Mouse (Mus musculus) heart, embryonic 14.5 days (tissue): ENCODE measurements around the gene Selenos. TPM values are rescaled to one million over a fixed set of nuclear protein-coding genes. Genes with fewer than 3 reads are reported as not detected.

ENCODE experiments used
- ATAC-seq: fragments of 200-750 bp; cut with Nextera tagmentation; 2 replicates; pipeline ENCODE4 v1.8.0; 2017; ENCODE audit warnings: low read depth, moderate TSS enrichment; ENCODE audit not compliant: insufficient number of reproducible peaks, insufficient read depth, low FRiP score
- H3K27ac ChIP-seq, 2 experiments: fragments of 200-500 bp in 1 of 2; fragments of 300-500 bp in 1 of 2; sonication (generic) in 1 of 2; replicated peaks in 1 of 2; 2 replicates each; pipeline ENCODE4 v1.5.1; 2012 to 2014; ENCODE audit warnings: low read depth in 2 of 2, low read length in 2 of 2, control low read depth in 1 of 2, mild to moderate bottlenecking in 1 of 2, mixed read lengths in 1 of 2; ENCODE audit not compliant: control insufficient read depth in 1 of 2, insufficient read depth in 1 of 2
- H3K27me3 ChIP-seq: fragments of 300-500 bp; sonication (generic); 2 replicates; pipeline ENCODE4 v1.6.1; 2014; ENCODE audit warnings: mild to moderate bottlenecking, low read length, control low read depth; ENCODE audit not compliant: control insufficient read depth, insufficient read depth
- H3K36me3 ChIP-seq: fragments of 300-500 bp; sonication (generic); 2 replicates; pipeline ENCODE4 v1.6.1; 2014; ENCODE audit warnings: mild to moderate bottlenecking, control low read depth, low read length, mixed read lengths; ENCODE audit not compliant: control insufficient read depth, insufficient read depth
- H3K4me1 ChIP-seq, 2 experiments: fragments of 200-500 bp in 1 of 2; fragments of 300-500 bp in 1 of 2; sonication (generic) in 1 of 2; 2 replicates each; pipeline ENCODE4 v1.6.1; 2012 to 2014; ENCODE audit warnings: low read length in 2 of 2, control low read depth in 1 of 2, mixed read lengths in 1 of 2; ENCODE audit not compliant: control insufficient read depth in 2 of 2, insufficient read depth in 2 of 2
- H3K4me2 ChIP-seq: fragments of 300-500 bp; sonication (generic); 2 replicates; pipeline ENCODE4 v1.6.1; 2014; ENCODE audit warnings: mild to moderate bottlenecking, low read length
- H3K4me3 ChIP-seq, 2 experiments: fragments of 200-500 bp in 1 of 2; fragments of 300-500 bp in 1 of 2; sonication (generic) in 1 of 2; 2 replicates each; pipeline ENCODE4 v1.5.1; 2012 to 2014; ENCODE audit warnings: low read length in 2 of 2, mild to moderate bottlenecking in 2 of 2, control low read depth in 1 of 2, low read depth in 1 of 2, moderate library complexity in 1 of 2; ENCODE audit not compliant: control insufficient read depth in 1 of 2, insufficient read depth in 1 of 2
- H3K9ac ChIP-seq: fragments of 300-500 bp; sonication (generic); 2 replicates; pipeline ENCODE4 v1.6.1; 2014; ENCODE audit warnings: mild to moderate bottlenecking, low read length
- H3K9me3 ChIP-seq: fragments of 300-500 bp; sonication (generic); 2 replicates; pipeline ENCODE4 v1.6.1; 2016; ENCODE audit warnings: low read length, control low read depth; ENCODE audit not compliant: control insufficient read depth
- WGBS: fragments of 180-500 bp; shearing (Covaris S2); extraction: QIAGEN DNeasy Blood & Tissue Kit; methylation state at CpG from one replicate; pipeline ENCODE4 v1.1.7; 2014; 5-methylcytosine and 5-hydroxymethylcytosine counted together
- polyA plus RNA-seq: library from polyadenylated mRNA; unstranded; fragments of >200 nt; fragmentation: Nextera tagmentation; extraction: Ambion mirVana; gene quantifications from 2 replicates; pipeline ENCODE4 v1.2.1, GENCODE M21; 2014

Gene Selenos
- polyA plus RNA-seq, 1 experiment from 2014 or later = 66.7 TPM

DNA sequence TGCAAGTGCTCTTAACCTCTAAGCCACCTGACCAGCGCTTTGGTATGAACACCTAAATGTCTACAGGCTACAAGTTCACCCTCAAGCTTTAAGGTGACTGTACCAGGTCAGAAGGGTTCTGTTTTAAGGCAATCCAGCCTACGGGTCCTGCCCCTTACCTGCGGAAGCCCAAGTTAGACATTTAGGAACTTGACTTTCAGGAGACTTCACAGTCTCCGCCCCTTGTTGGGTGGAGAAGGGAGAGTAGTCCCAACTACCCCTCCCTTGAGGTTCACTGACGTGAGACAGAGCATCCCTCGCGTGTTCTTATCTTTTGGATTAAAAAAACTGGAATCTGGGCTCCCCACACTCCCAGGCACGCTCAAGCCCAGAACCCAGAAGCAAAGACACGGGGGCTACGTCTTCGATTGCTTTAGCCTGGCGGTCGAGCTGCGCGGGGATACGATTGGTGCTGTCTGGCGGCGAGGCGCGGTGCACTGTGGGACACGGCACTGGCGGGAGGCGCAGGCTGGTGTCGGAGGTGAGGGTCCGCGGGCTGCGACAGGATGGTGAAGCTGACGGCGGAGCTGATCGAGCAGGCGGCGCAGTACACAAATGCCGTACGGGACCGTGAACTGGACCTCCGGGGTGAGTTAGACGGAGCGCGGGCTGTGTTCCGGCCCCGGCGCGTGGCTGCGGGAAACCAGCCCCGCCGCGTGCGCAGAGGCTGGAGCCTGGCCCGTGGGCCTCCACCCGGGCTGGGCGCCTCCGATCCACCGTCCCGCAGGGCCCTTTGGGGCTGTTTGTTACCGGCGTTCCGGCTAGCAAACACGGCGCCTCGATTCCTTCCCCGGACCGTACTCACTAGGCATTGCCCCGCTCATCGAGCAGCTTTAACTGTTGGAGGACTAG, 19.1 kb upstream of the Selenos start:
- Histone ChIP-seq H3K9ac (peak overlapping the region; percentile 91), H3K4me2 (peak overlapping the region; percentile 92), H3K27ac (peak overlapping the region; percentile 34 to 78), H3K9me3 (no peaks in the 10 kb centered on the region), H3K36me3 (peaks cover 31% of the 10 kb centered on the region), H3K27me3 (no peaks in the 10 kb centered on the region), H3K4me1 (peaks cover 0 to 12% of the 10 kb centered on the region in 2 experiments; a peak in 2 of 4 replicates), H3K4me3 (peak overlapping the region; percentile 68 to 77)
- WGBS = under 1% methylated on average over 64 of the region's 64 CpGs
- ATAC-seq = peak; percentile 89

DNA sequence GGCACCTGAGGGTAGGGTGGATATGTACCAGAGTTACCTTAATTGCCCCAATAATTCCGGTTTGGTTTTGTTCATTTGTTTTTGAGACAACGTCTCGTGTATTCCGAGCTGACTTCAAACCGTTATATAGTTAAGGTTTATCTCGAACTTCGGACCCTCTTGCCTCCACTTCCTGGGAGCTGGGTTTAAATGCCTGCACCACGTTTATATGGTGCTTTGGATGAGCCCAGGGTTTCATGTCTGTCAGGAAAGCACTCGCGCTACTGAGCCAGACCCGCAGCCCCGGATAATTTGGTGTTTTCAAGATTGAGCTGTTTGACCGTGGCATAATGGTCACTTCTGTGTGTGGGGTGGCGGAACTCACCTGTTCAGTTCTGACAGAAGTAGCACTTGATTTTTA, 18.4 kb upstream of the Selenos start:
- H3K27me3 ChIP-seq = no peaks in the 10 kb centered on the region
- H3K4me2 ChIP-seq = peak overlapping the region; percentile 92
- no peak for ATAC-seq
- peak overlapping the region in 1 of 2 experiments; percentile 34; a peak in 1 of 4 replicates for H3K27ac ChIP-seq
- no peaks in the 10 kb centered on the region for H3K9me3 ChIP-seq
- peaks cover 0 to 12% of the 10 kb centered on the region in 2 experiments; a peak in 2 of 4 replicates for H3K4me1 ChIP-seq
- peaks cover 38% of the 10 kb centered on the region for H3K36me3 ChIP-seq
- peak overlapping the region; percentile 91 for H3K9ac ChIP-seq
- peak overlapping the region; percentile 68 to 77 for H3K4me3 ChIP-seq
- 2% methylated on average over 14 of the region's 14 CpGs for WGBS

DNA sequence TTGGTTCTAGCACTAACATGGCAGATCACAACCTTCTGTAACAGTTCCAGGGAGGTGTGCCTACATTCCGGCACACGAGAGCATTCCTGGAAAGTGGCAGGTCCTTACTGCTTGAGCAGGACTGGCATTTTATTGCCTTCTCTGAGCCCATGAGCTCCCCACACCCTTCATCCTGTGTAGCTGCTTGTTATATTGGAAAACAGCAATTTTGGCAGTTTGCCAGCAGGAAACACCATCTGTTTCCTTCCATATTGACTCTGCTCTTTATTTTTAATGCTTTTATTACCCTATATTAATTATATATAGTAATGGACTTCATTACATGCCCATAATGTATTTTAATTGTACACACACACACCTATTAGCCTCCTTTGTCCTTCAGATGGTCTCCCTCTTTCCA, 3.0 kb upstream of the Selenos start:
- Histone ChIP-seq H3K4me3 (no peak overlapping the region), H3K27ac (no peak overlapping the region), H3K9ac (no peak overlapping the region), H3K36me3 (peaks cover 54% of the 10 kb centered on the region), H3K9me3 (no peaks in the 10 kb centered on the region), H3K4me2 (no peak overlapping the region), H3K4me1 (peaks cover 3 to 13% of the 10 kb centered on the region in 2 experiments; a peak in 3 of 4 replicates), H3K27me3 (no peaks in the 10 kb centered on the region)
- ATAC-seq = no peak
- WGBS = 81% methylated on average over 2 of the region's 2 CpGs

DNA sequence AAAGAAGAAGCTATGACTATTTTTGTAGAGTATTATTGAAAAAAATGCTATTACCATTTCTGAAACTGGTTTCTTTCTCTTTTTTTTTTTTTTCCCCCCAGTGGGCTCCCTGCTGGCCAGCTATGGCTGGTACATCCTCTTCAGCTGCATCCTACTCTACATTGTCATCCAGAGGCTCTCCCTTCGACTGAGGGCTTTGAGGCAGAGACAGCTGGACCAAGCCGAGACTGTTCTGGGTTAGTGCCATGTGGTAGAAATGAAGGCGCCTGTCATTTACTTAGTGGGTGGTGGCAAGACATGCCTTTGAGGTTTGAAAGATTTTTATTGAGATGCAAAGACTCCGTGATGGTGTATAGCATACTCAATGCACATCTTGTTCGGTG, 773 bp downstream of the Selenos start:
- Histone ChIP-seq H3K9me3 (no peaks in the 10 kb centered on the region), H3K4me2 (peak overlapping the region; percentile 87), H3K36me3 (peaks cover 48% of the 10 kb centered on the region), H3K4me1 (peaks cover 3 to 13% of the 10 kb centered on the region in 2 experiments; a peak in 3 of 4 replicates), H3K9ac (peak overlapping the region; percentile 88), H3K27ac (peak overlapping the region in 1 of 2 experiments; percentile 78; a peak in 1 of 4 replicates), H3K4me3 (peak overlapping the region; percentile 78 to 82), H3K27me3 (no peaks in the 10 kb centered on the region)
- WGBS = 47% methylated on average over 5 of the region's 5 CpGs
- no peak for ATAC-seq

DNA sequence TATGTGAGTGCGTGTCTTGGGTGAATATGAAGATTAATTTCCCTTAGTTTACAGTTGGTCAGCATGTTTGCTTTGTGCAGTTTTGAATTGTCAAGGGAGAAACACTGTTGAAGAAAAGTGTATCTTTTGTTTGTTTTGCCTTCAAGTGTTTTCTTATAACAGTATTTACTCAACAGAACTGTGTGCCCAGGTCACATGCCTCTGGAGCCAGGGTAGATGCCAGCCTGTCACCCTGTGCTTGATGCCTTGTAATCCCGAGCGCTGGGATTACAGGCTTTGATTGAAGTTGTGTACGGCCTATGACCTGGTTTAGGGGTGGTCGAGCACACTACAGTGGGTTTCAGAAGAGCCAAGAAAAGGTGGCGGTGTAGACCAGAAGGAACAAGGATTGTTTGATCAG, 4.3 kb downstream of the Selenos start:
- Histone ChIP-seq H3K4me1 (peaks cover 3 to 12% of the 10 kb centered on the region in 2 experiments; a peak in 3 of 4 replicates), H3K9ac (no peak overlapping the region), H3K36me3 (peaks cover 68% of the 10 kb centered on the region), H3K4me2 (no peak overlapping the region), H3K27me3 (no peaks in the 10 kb centered on the region), H3K4me3 (no peak overlapping the region), H3K9me3 (no peaks in the 10 kb centered on the region), H3K27ac (no peak overlapping the region)
- no peak for ATAC-seq
- WGBS = 92% methylated on average over 6 of the region's 6 CpGs

DNA sequence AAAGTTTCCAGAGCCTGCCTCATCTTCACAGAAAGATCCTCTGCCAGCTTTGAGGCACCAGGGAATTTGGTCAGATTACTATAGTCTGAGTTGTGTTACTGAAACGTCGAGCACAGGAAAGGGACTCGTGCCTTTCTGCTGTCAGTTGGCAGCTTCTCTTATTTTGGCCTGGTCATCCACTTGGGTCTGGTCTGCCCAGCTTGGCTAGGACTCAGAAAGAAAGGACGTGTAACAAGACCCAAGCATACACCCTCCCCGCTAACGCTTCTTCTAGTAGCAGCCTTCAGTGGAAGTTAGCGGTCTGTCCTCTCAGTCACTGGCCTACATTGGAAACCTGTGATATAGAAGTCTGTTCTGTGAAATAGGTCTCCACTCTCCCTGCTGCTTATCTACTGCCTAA, 5.1 kb downstream of the Selenos start:
- peaks cover 75% of the 10 kb centered on the region for H3K36me3 ChIP-seq
- H3K27ac ChIP-seq = no peak overlapping the region; a peak in 1 of 4 replicates
- no peak overlapping the region for H3K4me2 ChIP-seq
- no peak overlapping the region for H3K4me3 ChIP-seq
- no peaks in the 10 kb centered on the region for H3K27me3 ChIP-seq
- 71% methylated on average over 7 of the region's 7 CpGs for WGBS
- ATAC-seq = no peak
- H3K9me3 ChIP-seq = no peaks in the 10 kb centered on the region
- peaks cover 3 to 10% of the 10 kb centered on the region in 2 experiments; a peak in 3 of 4 replicates for H3K4me1 ChIP-seq
- H3K9ac ChIP-seq = no peak overlapping the region

DNA sequence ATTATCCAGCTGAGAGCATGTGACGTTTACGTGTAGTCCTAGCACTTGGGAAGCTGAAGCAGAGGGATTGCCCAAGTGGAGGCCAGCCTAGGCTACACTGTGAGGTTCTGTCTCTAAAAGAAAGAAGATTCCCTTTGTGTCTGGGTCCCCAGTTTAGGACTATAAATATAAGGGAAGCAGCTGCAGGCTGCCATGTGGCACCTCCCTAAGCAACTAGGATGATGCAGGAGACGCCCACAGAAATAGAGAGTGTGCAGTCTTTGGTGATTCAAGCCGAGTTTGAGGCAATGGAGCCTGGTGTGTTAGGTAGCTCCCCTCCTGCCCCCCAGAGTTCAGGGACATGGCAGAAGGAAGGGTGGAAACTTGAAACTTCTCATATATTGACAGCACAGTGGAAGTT, 8.2 kb downstream of the Selenos start:
- Histone ChIP-seq H3K36me3 (peaks cover 90% of the 10 kb centered on the region), H3K4me1 (no peaks in the 10 kb centered on the region), H3K27me3 (no peaks in the 10 kb centered on the region), H3K4me3 (no peak overlapping the region), H3K4me2 (no peak overlapping the region), H3K27ac (no peak overlapping the region), H3K9me3 (no peaks in the 10 kb centered on the region), H3K9ac (no peak overlapping the region)
- ATAC-seq = no peak
- WGBS = 89% methylated on average over 4 of the region's 4 CpGs
